Mouse (Mus musculus): Measurements from ENCODE around the gene Pde8a.
"Not testable (repeated sequence)": the region's sequence is repeated elsewhere in the genome, so short reads cannot be mapped to it uniquely, and the experiment has no call there.

The Pde8a gene

GRCm38 (mm10) chr7:81213347-81214152 is at the start of gene Pde8a:
Gene Pde8a, plus strand, starts transcription at chr7:81213596.
- no peak for DNase-seq (ENCODE audit: low spot score)

- DNase-seq (ENCODE audit: low spot score) = no peak
Measured at GRCm38 (mm10) chr7:81164411-81164810, 49.0 kb upstream of the Pde8a start.

- DNase-seq (ENCODE audit: low spot score) = peak; percentile 41
Measured at GRCm38 (mm10) chr7:81167124-81167523, 46.3 kb upstream of the Pde8a start.

- no peak for DNase-seq (ENCODE audit: low spot score)
Measured at GRCm38 (mm10) chr7:81169351-81169750, 44.0 kb upstream of the Pde8a start.

- no peak for DNase-seq (ENCODE audit: low spot score)
Measured at GRCm38 (mm10) chr7:81173931-81174330, 39.5 kb upstream of the Pde8a start.

- DNase-seq (ENCODE audit: low spot score) = no peak
Measured at GRCm38 (mm10) chr7:81174654-81175053, 38.7 kb upstream of the Pde8a start.

- DNase-seq (ENCODE audit: low spot score) = no peak
Measured at GRCm38 (mm10) chr7:81176187-81176769, 37.1 kb upstream of the Pde8a start.

- peak; percentile 33 for DNase-seq (ENCODE audit: low spot score)
Measured at GRCm38 (mm10) chr7:81179494-81179893, 33.9 kb upstream of the Pde8a start.

GRCm38 (mm10) chr7:81182492-81183175 is 30.8 kb upstream of the Pde8a start:
- no peak for DNase-seq (ENCODE audit: low spot score)

GRCm38 (mm10) chr7:81183181-81183580 is 30.2 kb upstream of the Pde8a start:
- no peak for DNase-seq (ENCODE audit: low spot score)

GRCm38 (mm10) chr7:81184136-81184535 is 29.3 kb upstream of the Pde8a start:
- DNase-seq (ENCODE audit: low spot score) = no peak

- DNase-seq (ENCODE audit: low spot score) = no peak
Measured at GRCm38 (mm10) chr7:81184651-81185050, 28.7 kb upstream of the Pde8a start.

GRCm38 (mm10) chr7:81186036-81186435 is 27.4 kb upstream of the Pde8a start:
- DNase-seq (ENCODE audit: low spot score) = not testable (repeated sequence)

- DNase-seq (ENCODE audit: low spot score) = no peak
Measured at GRCm38 (mm10) chr7:81189180-81189579, 24.2 kb upstream of the Pde8a start.

- DNase-seq (ENCODE audit: low spot score) = no peak
Measured at GRCm38 (mm10) chr7:81195509-81195908, 17.9 kb upstream of the Pde8a start.

- DNase-seq (ENCODE audit: low spot score) = no peak
Measured at GRCm38 (mm10) chr7:81196796-81197195, 16.6 kb upstream of the Pde8a start.

- peak; percentile 23 for DNase-seq (ENCODE audit: low spot score)
Measured at GRCm38 (mm10) chr7:81198538-81198937, 14.9 kb upstream of the Pde8a start.

- DNase-seq (ENCODE audit: low spot score) = no peak
Measured at GRCm38 (mm10) chr7:81199109-81199508, 14.3 kb upstream of the Pde8a start.

GRCm38 (mm10) chr7:81199757-81200156 is 13.6 kb upstream of the Pde8a start:
- DNase-seq (ENCODE audit: low spot score) = no peak

GRCm38 (mm10) chr7:81202389-81202788 is 11.0 kb upstream of the Pde8a start:
- DNase-seq (ENCODE audit: low spot score) = no peak

- DNase-seq (ENCODE audit: low spot score) = not testable (repeated sequence)
Measured at GRCm38 (mm10) chr7:81203576-81203975, 9.8 kb upstream of the Pde8a start.

GRCm38 (mm10) chr7:81208944-81209343 is 4.5 kb upstream of the Pde8a start:
- DNase-seq (ENCODE audit: low spot score) = peak; percentile 63
